Mouse (Mus musculus): ENCODE results near the gene Vmn2r87.
A peak's percentile ranks its signal among the peaks of the same experiment; 100 is the strongest.
"Not testable (repeated sequence)": the region's sequence is repeated elsewhere in the genome, so short reads cannot be mapped to it uniquely, and the experiment has no call there.

The Vmn2r87 gene

DNA sequence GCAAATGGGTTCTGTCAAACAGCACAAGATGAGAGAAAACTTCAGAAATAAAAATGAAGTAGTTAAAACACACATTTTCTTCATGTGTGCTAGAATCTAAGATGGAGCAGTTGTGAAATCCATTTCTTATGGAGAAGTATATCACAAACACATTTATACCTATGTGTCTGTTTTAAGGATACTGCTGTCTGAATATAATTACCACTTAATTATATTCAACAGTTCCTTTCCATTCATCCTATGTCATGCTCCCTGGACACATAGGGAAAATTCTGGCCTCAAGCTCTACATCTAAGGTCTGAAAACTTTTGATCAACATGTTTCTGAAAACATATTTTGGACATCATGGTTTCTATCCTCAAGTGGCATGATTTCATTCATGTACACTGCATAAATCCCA lies at the start of gene Vmn2r87:
Gene Vmn2r87 (minus strand): TSS at position 101 of the 400 bp plus-strand sequence.
- DNase-seq (ENCODE audit: low spot score in 2 of 2), result no peak

GRCm38 (mm10) chr10:130544331-130544730 lies 47.1 kb upstream of the Vmn2r87 start:
- DNase-seq (ENCODE audit: low spot score in 2 of 2), result not testable (repeated sequence)

GRCm38 (mm10) chr10:130541931-130542691 lies 44.9 kb upstream of the Vmn2r87 start:
- DNase-seq (ENCODE audit: low spot score in 2 of 2), result peak; percentile 82 to 89

DNA sequence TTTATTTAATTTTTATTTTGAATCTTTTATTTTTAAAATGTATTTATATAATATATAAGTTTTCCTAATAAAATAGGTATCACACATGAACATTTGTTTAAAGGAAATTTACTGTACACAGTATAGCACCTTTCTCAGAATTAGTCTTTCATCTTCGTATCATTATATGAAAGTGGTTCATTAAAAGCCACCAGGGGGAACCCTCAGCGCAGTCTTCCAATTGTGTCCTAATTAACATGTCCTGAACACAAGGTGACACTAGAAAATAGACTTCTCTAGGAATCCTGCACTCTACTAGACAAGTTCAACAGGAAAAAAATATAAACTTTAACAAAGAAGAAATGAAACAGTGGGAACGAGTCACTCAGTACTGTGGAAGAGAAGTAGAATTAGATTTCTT lies 38.9 kb upstream of the Vmn2r87 start:
- no peak for DNase-seq (ENCODE audit: low spot score in 2 of 2)

- no peak for DNase-seq (ENCODE audit: low spot score in 2 of 2)
These were observed 30.7 kb upstream of the Vmn2r87 start for GRCm38 (mm10) chr10:130527926-130528325.

- peak; percentile 17 to 21 for DNase-seq (ENCODE audit: low spot score in 2 of 2)
These were observed 26.9 kb downstream of the Vmn2r87 start for GRCm38 (mm10) chr10:130470311-130470760.

DNA sequence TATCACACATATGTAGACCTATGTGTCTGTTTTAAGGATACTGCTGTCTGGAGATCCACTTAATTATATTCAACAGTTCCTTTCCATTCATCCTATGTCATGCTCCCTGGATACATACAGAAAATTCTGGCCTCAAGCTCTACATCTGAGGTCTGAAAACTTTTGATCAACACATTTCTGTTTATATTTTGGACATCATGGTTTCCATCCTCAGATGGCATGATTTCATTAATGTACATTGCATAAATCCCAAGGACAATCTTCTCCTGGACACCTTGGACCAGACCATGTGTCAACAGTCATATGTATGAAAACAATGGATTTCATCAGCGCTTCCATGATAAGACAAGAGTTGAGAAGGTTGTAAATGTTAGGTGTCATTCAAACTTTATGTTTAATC lies 41.2 kb downstream of the Vmn2r87 start, which contains the start of gene Vmn2r86:
Gene Vmn2r86 (minus strand): TSS at position 101 of the 400 bp plus-strand sequence.
- not testable (repeated sequence) for DNase-seq (ENCODE audit: low spot score in 2 of 2)

- no peak for DNase-seq (ENCODE audit: low spot score in 2 of 2)
These were observed 52.4 kb downstream of the Vmn2r87 start for GRCm38 (mm10) chr10:130444776-130445175.

DNA sequence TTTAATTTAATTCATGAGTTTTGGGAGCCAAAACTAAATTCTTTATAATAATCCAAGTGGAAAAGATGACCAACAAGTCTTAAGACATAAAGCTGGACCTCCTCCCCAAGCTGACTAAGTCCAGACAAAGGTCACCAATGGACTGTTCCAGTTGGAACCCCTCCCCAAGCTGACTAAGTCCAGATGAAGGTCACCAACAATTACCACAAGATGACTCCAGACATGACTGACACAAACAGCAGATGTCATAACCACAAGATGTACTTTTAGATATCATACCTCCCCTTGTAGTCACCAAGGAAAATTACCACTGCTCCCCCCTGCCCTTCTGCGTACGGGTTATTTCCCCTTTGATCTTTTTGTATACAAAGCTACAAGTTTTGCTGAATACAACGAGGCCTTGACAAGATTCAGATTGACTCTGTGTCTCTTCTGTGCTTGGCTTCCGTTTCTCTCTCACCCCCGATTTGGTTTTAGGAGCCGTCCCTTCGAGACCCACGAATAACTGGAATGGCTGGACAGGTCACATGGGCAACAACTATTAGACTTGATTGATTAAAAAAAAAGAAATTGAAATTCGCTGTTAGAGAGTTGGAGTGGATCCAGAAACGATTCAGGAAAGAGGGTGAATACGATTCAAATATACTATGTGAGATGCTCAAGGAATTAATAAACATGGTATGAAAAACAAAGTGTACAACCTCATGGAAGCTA lies 62.9 kb downstream of the Vmn2r87 start:
- not testable (repeated sequence) for DNase-seq (ENCODE audit: low spot score in 2 of 2)

DNA sequence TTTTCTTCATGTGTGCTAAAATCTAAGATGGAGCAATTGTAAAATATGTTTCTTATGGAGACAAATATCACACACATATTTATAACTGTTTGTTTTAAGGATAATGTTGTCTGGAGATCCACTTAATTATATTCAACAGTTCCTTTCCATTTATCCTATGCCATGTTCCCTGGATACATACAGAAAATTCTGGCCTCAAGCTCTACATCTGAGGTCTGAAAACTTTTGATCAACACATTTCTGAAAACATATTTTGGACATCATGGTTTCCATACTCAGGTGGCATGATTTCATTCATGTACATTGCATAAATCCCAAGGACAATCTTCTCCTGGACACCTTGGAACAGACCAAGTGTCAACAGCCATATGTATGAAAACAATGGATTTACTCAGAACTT lies 67.6 kb downstream of the Vmn2r87 start, which contains the start of gene Vmn2r85:
Gene Vmn2r85 (minus strand): TSS at position 101 of the 400 bp plus-strand sequence.
- not testable (repeated sequence) for DNase-seq (ENCODE audit: low spot score in 2 of 2)

- not testable (repeated sequence) for DNase-seq (ENCODE audit: low spot score in 2 of 2)
These were observed 74.8 kb downstream of the Vmn2r87 start for GRCm38 (mm10) chr10:130422368-130422767.

All from frontal cortex, postnatal 36 days (tissue).